ENCODE assay signal across 8 mouse cellular contexts in genomic region chr9:64174766-64175165, GRCm38 (mm10). TPM values are rescaled to one million over a fixed set of nuclear protein-coding genes. Genes with fewer than 3 reads are reported as not detected.
DNase-seq lines count a peak whose midpoint lies in the region; ATAC-seq and TF ChIP-seq lines count a peak whose summit lies in the region.

No protein-coding gene starts in this region.

- peak overlapping the region; percentile 95 for H3K9ac ChIP-seq in lung, embryonic 14.5 days
- peak overlapping the region; percentile 76; the same call in 1 of the 2 replicates for H3K9ac ChIP-seq in embryonic facial prominence, embryonic 14.5 days (ENCODE audit: low read depth, low read length)
- no peak overlapping the region for H3K9ac ChIP-seq in stomach, embryonic 14.5 days (replicated peaks; ENCODE audit: low read depth, low read length)

- H3K9me3 ChIP-seq in lung, embryonic 14.5 days (ENCODE audit: low read depth, low read length), result no peaks in the 10 kb centered on the region
- no peaks in the 10 kb centered on the region for H3K9me3 ChIP-seq in embryonic facial prominence, embryonic 14.5 days (ENCODE audit: control insufficient read depth, low read length)
- no peaks in the 10 kb centered on the region for H3K9me3 ChIP-seq in limb, embryonic 10.5 days (replicated peaks)
- H3K9me3 ChIP-seq in stomach, embryonic 14.5 days (ENCODE audit: control insufficient read depth, low read depth, low read length), result no peaks in the 10 kb centered on the region

- peaks cover 4% of the 10 kb centered on the region; the same call in 1 of the 2 replicates for H3K4me1 ChIP-seq in lung, embryonic 14.5 days (ENCODE audit: insufficient read depth)
- peaks cover 12% of the 10 kb centered on the region; the same call in 1 of the 2 replicates for H3K4me1 ChIP-seq in embryonic facial prominence, embryonic 14.5 days (ENCODE audit: control insufficient read depth, insufficient read depth, low read length)
- H3K4me1 ChIP-seq in limb, embryonic 10.5 days, result peaks cover 20% of the 10 kb centered on the region
- H3K4me1 ChIP-seq in stomach, embryonic 14.5 days (ENCODE audit: control insufficient read depth, insufficient read depth, low read length), result peaks cover 16% of the 10 kb centered on the region

- no peak for DNase-seq in lung, embryonic 14.5 days
- no peak for DNase-seq in lung, postnatal 4 days
- DNase-seq in embryonic facial prominence, embryonic 14.5 days (ENCODE audit: low spot score), result no peak
- no peak for DNase-seq in limb, embryonic 10.5 days (ENCODE audit: low spot score)
- DNase-seq in spleen, postnatal 10 days (ENCODE audit: low spot score in 2 of 2), result no peak
- DNase-seq in urinary bladder, postnatal 36 days (ENCODE audit: low spot score in 2 of 2), result no peak
- DNase-seq in frontal cortex, adult 2 months (ENCODE audit: extremely low spot score in 1 of 2, low spot score in 1 of 2), result no peak

- peak overlapping the region; percentile 73 for H3K4me2 ChIP-seq in lung, embryonic 14.5 days
- peak overlapping the region; percentile 92 for H3K4me2 ChIP-seq in embryonic facial prominence, embryonic 14.5 days (ENCODE audit: low read depth, low read length)
- peak overlapping the region; percentile 94 for H3K4me2 ChIP-seq in stomach, embryonic 14.5 days (replicated peaks; ENCODE audit: low read depth, low read length)

- 59% methylated on average over 8 of the region's 8 CpGs for WGBS in lung, embryonic 14.5 days
- 66% methylated on average over 8 of the region's 8 CpGs for WGBS in embryonic facial prominence, embryonic 14.5 days
- 73% methylated on average over 8 of the region's 8 CpGs for WGBS in limb, embryonic 10.5 days
- WGBS in stomach, embryonic 14.5 days, result 71% methylated on average over 8 of the region's 8 CpGs

- no peaks in the 10 kb centered on the region for H3K27me3 ChIP-seq in lung, embryonic 14.5 days (ENCODE audit: insufficient read depth, low read length)
- no peaks in the 10 kb centered on the region for H3K27me3 ChIP-seq in embryonic facial prominence, embryonic 14.5 days (replicated peaks; ENCODE audit: control insufficient read depth, insufficient read depth, low read length)
- no peaks in the 10 kb centered on the region for H3K27me3 ChIP-seq in limb, embryonic 10.5 days (ENCODE audit: low read depth, poor library complexity, severe bottlenecking)
- H3K27me3 ChIP-seq in stomach, embryonic 14.5 days (ENCODE audit: control insufficient read depth, insufficient read depth, low read length), result no peaks in the 10 kb centered on the region

- H3K4me3 ChIP-seq in lung, embryonic 14.5 days (ENCODE audit: low read depth, low read length), result peak overlapping the region; percentile 64
- H3K4me3 ChIP-seq in embryonic facial prominence, embryonic 14.5 days (ENCODE audit: low read depth, low read length), result peak overlapping the region; percentile 56
- H3K4me3 ChIP-seq in limb, embryonic 10.5 days, result peak overlapping the region; percentile 68
- H3K4me3 ChIP-seq in stomach, embryonic 14.5 days (ENCODE audit: low read depth, low read length), result peak overlapping the region; percentile 85; the same call in 1 of the 2 replicates

- no peak for TF ChIP-seq CTCF in lung, embryonic 14.5 days (IDR thresholded peaks at IDR 0.05; ENCODE audit: low read depth)

- H3K36me3 ChIP-seq in lung, embryonic 14.5 days (ENCODE audit: insufficient read depth), result peaks cover 46% of the 10 kb centered on the region
- H3K36me3 ChIP-seq in embryonic facial prominence, embryonic 14.5 days (ENCODE audit: control insufficient read depth, insufficient read depth, low read length), result peaks cover 43% of the 10 kb centered on the region
- H3K36me3 ChIP-seq in limb, embryonic 10.5 days, result peaks cover 49% of the 10 kb centered on the region
- peaks cover 37% of the 10 kb centered on the region for H3K36me3 ChIP-seq in stomach, embryonic 14.5 days (ENCODE audit: control insufficient read depth, insufficient read depth, low read length)

- no peak overlapping the region; the same call in 1 of the 2 replicates for H3K27ac ChIP-seq in lung, embryonic 14.5 days (ENCODE audit: low read depth)
- H3K27ac ChIP-seq in embryonic facial prominence, embryonic 14.5 days (replicated peaks; ENCODE audit: low read depth, low read length), result no peak overlapping the region
- H3K27ac ChIP-seq in limb, embryonic 10.5 days, result no peak overlapping the region
- no peak overlapping the region for H3K27ac ChIP-seq in stomach, embryonic 14.5 days (ENCODE audit: low read length)

- no peak for ATAC-seq in lung, embryonic 14.5 days (ENCODE audit: insufficient read depth)
- ATAC-seq in embryonic facial prominence, embryonic 14.5 days (ENCODE audit: low read depth), result no peak
- no peak for ATAC-seq in stomach, embryonic 14.5 days (ENCODE audit: insufficient number of reproducible peaks, insufficient read depth, low FRiP score, low read depth)

RNA-seq across cellular contexts. Expression of gene Rpl4, which starts 1.6 kb away (rescaled TPM):
- polyA plus RNA-seq in lung, embryonic 14.5 days (2014; fragmentation: Nextera tagmentation; extraction: Ambion mirVana), result 1,349 and 1,368 TPM in 2 replicates
- 1,344 and 1,393 TPM in 2 replicates for polyA plus RNA-seq in embryonic facial prominence, embryonic 14.5 days (2014; fragmentation: Nextera tagmentation; extraction: Ambion mirVana)
- polyA plus RNA-seq in limb, embryonic 10.5 days (2016; fragmentation: Nextera tagmentation; extraction: Ambion mirVana), result 1,265 and 1,468 TPM in 2 replicates
- polyA plus RNA-seq in stomach, embryonic 14.5 days (2014; fragmentation: Nextera tagmentation; extraction: Ambion mirVana), result 1,335 and 1,376 TPM in 2 replicates
- polyA plus RNA-seq in frontal cortex, adult 2 months (2012; rRNA removed), result 536 and 611 TPM in 2 replicates

RNA-seq across cellular contexts. Expression of gene Zwilch, which starts 1.9 kb away (rescaled TPM):
- polyA plus RNA-seq in lung, embryonic 14.5 days (2014; fragmentation: Nextera tagmentation; extraction: Ambion mirVana), result 31.4 and 33.6 TPM in 2 replicates
- 10.6 and 17.4 TPM in 2 replicates for polyA plus RNA-seq in embryonic facial prominence, embryonic 14.5 days (2014; fragmentation: Nextera tagmentation; extraction: Ambion mirVana)
- polyA plus RNA-seq in limb, embryonic 10.5 days (2016; fragmentation: Nextera tagmentation; extraction: Ambion mirVana), result 47.1 and 52.1 TPM in 2 replicates
- polyA plus RNA-seq in stomach, embryonic 14.5 days (2014; fragmentation: Nextera tagmentation; extraction: Ambion mirVana), result 30.7 and 32.3 TPM in 2 replicates
- polyA plus RNA-seq in frontal cortex, adult 2 months (2012; rRNA removed), result 6.2 and 7.1 TPM in 2 replicates

RNA-seq across cellular contexts. Expression of gene Snapc5, which starts 4.3 kb away (rescaled TPM):
- 23.2 and 24.7 TPM in 2 replicates for polyA plus RNA-seq in lung, embryonic 14.5 days (2014; fragmentation: Nextera tagmentation; extraction: Ambion mirVana)
- polyA plus RNA-seq in embryonic facial prominence, embryonic 14.5 days (2014; fragmentation: Nextera tagmentation; extraction: Ambion mirVana), result 19.2 and 21.2 TPM in 2 replicates
- 28.6 and 31.5 TPM in 2 replicates for polyA plus RNA-seq in limb, embryonic 10.5 days (2016; fragmentation: Nextera tagmentation; extraction: Ambion mirVana)
- 27.9 and 28.0 TPM in 2 replicates for polyA plus RNA-seq in stomach, embryonic 14.5 days (2014; fragmentation: Nextera tagmentation; extraction: Ambion mirVana)
- polyA plus RNA-seq in frontal cortex, adult 2 months (2012; rRNA removed), result 34.8 and 35.4 TPM in 2 replicates

RNA-seq across cellular contexts. Expression of gene Lctl, which starts 57.8 kb away (rescaled TPM):
- 0.13 TPM in 1 of 2 replicates, not detected in the other for polyA plus RNA-seq in lung, embryonic 14.5 days (2014; fragmentation: Nextera tagmentation; extraction: Ambion mirVana)
- polyA plus RNA-seq in embryonic facial prominence, embryonic 14.5 days (2014; fragmentation: Nextera tagmentation; extraction: Ambion mirVana), result not detected in 2 replicates
- polyA plus RNA-seq in limb, embryonic 10.5 days (2016; fragmentation: Nextera tagmentation; extraction: Ambion mirVana), result not detected in 2 replicates
- not detected in 2 replicates for polyA plus RNA-seq in stomach, embryonic 14.5 days (2014; fragmentation: Nextera tagmentation; extraction: Ambion mirVana)
- 0.08 and 0.22 TPM in 2 replicates for polyA plus RNA-seq in frontal cortex, adult 2 months (2012; rRNA removed)
